Mouse (Mus musculus) thymus, adult 2 months (tissue): ENCODE data around the gene Spint1. TPM values are rescaled to one million over a fixed set of nuclear protein-coding genes. Genes with fewer than 3 reads are reported as not detected.

Experiments
- DNase-seq: peaks from one replicate; pipeline ENCODE4 v3.0.0; 2021
- H3K27ac ChIP-seq: fragments of 200-500 bp; 2 replicates; pipeline ENCODE4 v1.5.1; 2012; ENCODE audit warnings: low read length, control low read depth; ENCODE audit not compliant: control insufficient read depth, insufficient read depth
- H3K27me3 ChIP-seq: fragments of 200-500 bp; 2 replicates; pipeline ENCODE4 v1.6.1; 2012; ENCODE audit warnings: mild to moderate bottlenecking, low read length, moderate library complexity, mixed read lengths; ENCODE audit not compliant: control insufficient read depth, insufficient read depth
- H3K36me3 ChIP-seq: fragments of 200-500 bp; 2 replicates; pipeline ENCODE4 v1.6.1; 2012; ENCODE audit warnings: mild to moderate bottlenecking, low read length, moderate library complexity; ENCODE audit not compliant: control insufficient read depth, insufficient read depth
- H3K4me1 ChIP-seq: fragments of 200-500 bp; replicated peaks from 2 replicates; pipeline ENCODE4 v1.6.1; 2012; ENCODE audit warnings: low read length; ENCODE audit not compliant: control insufficient read depth, insufficient read depth
- H3K4me3 ChIP-seq: fragments of 200-500 bp; 2 replicates; pipeline ENCODE4 v1.5.1; 2012; ENCODE audit warnings: mild to moderate bottlenecking, low read length, control low read depth, moderate library complexity; ENCODE audit not compliant: control insufficient read depth, insufficient read depth
- CTCF ChIP-seq: fragments of 200-500 bp; IDR thresholded peaks from 2 replicates; pipeline ENCODE4 v1.5.1; 2012; ENCODE audit warnings: mild to moderate bottlenecking, control low read depth, low read length, moderate library complexity, borderline replicate concordance; ENCODE audit not compliant: control insufficient read depth, poor library complexity, insufficient read depth; ENCODE audit errors: extremely low read depth
- POLR2A ChIP-seq: fragments of 200-500 bp; IDR thresholded peaks from 2 replicates; pipeline ENCODE4 v1.6.1; 2012; ENCODE audit warnings: mild to moderate bottlenecking, low read length, control low read depth, moderate library complexity; ENCODE audit not compliant: control insufficient read depth, poor library complexity, insufficient read depth; ENCODE audit errors: extremely low read depth
- WGBS: fragments of 180-500 bp; shearing (Covaris S2); methylation state at CpG from one replicate; pipeline ENCODE4 v1.1.7; 2018; 5-methylcytosine and 5-hydroxymethylcytosine counted together
- polyA plus RNA-seq: library from polyadenylated mRNA; depleted of rRNA; stranded (reverse); fragments of >200 nt; gene quantifications from 2 replicates; pipeline ENCODE4 v1.2.3, GENCODE M21; 2012

Spint1 gene
- polyA plus RNA-seq, 1 experiment, result 22.0 TPM

GRCm38 (mm10) chr2:119209176-119209507 lies 28.0 kb upstream of the Spint1 start:
- Histone ChIP-seq H3K4me3 (peak overlapping the region; percentile 90), H3K4me1 (peaks cover 3% of the 10 kb centered on the region), H3K27me3 (no peaks in the 10 kb centered on the region), H3K27ac (peak overlapping the region; percentile 3; the same call in 1 of the 2 replicates), H3K36me3 (peaks cover 3% of the 10 kb centered on the region; the same call in 1 of the 2 replicates)
- TF ChIP-seq CTCF (no peak), POLR2A (no peak)
- DNase-seq, result no peak
- WGBS, result under 1% methylated on average over 13 of the region's 13 CpGs

- TF ChIP-seq CTCF (no peak), POLR2A (no peak)
- 72% methylated on average over 6 of the region's 6 CpGs for WGBS
- Histone ChIP-seq H3K27me3 (no peaks in the 10 kb centered on the region), H3K4me3 (no peak within 1 kb of the TSS), H3K36me3 (no peaks in the 10 kb centered on the region), H3K4me1 (no peaks in the 10 kb centered on the region), H3K27ac (no peak within 1 kb of the TSS)
- no peak for DNase-seq
Measured at GRCm38 (mm10) chr2:119229775-119230704, 7.1 kb upstream of the Spint1 start, which contains the start of gene Ppp1r14d. Ppp1r14d (minus strand) TSS chr2:119229906.

- H3K27me3 ChIP-seq, result no peaks in the 10 kb centered on the region; the same call in 1 of the 2 replicates
- H3K36me3 ChIP-seq, result no peaks in the 10 kb centered on the region
- no peak for TF ChIP-seq CTCF
- TF ChIP-seq POLR2A, result no peak
- H3K4me3 ChIP-seq, result peak overlapping the region; percentile 33
- H3K4me1 ChIP-seq, result no peaks in the 10 kb centered on the region
- DNase-seq, result no peak
- 36% methylated on average over 25 of the region's 25 CpGs for WGBS
- no peak overlapping the region for H3K27ac ChIP-seq
Measured at GRCm38 (mm10) chr2:119236682-119237209, 416 bp upstream of the Spint1 start.

- H3K27me3 ChIP-seq, result no peaks in the 10 kb centered on the region; the same call in 1 of the 2 replicates
- no peak overlapping the region for H3K27ac ChIP-seq
- no peaks in the 10 kb centered on the region for H3K4me1 ChIP-seq
- no peak for DNase-seq
- H3K4me3 ChIP-seq, result peak overlapping the region; percentile 33
- 19% methylated on average over 31 of the region's 31 CpGs for WGBS
- no peaks in the 10 kb centered on the region for H3K36me3 ChIP-seq
- no peak for TF ChIP-seq CTCF
- no peak for TF ChIP-seq POLR2A
Measured at GRCm38 (mm10) chr2:119237871-119238220, 684 bp downstream of the Spint1 start.

GRCm38 (mm10) chr2:119238671-119239070 lies 1.5 kb downstream of the Spint1 start:
- 79% methylated on average over 2 of the region's 2 CpGs for WGBS
- Histone ChIP-seq H3K4me1 (no peaks in the 10 kb centered on the region), H3K36me3 (no peaks in the 10 kb centered on the region), H3K27ac (no peak overlapping the region), H3K4me3 (no peak overlapping the region), H3K27me3 (no peaks in the 10 kb centered on the region; the same call in 1 of the 2 replicates)
- no peak for TF ChIP-seq CTCF
- no peak for TF ChIP-seq POLR2A
- no peak for DNase-seq

GRCm38 (mm10) chr2:119240075-119240818 lies 3.1 kb downstream of the Spint1 start:
- Histone ChIP-seq H3K27ac (no peak overlapping the region), H3K27me3 (no peaks in the 10 kb centered on the region; the same call in 1 of the 2 replicates), H3K4me3 (no peak overlapping the region), H3K36me3 (no peaks in the 10 kb centered on the region), H3K4me1 (no peaks in the 10 kb centered on the region)
- WGBS, result 35% methylated on average over 4 of the region's 4 CpGs
- DNase-seq, result no peak
- no peak for TF ChIP-seq CTCF
- no peak for TF ChIP-seq POLR2A
